Mouse (Mus musculus): Measurements from ENCODE around the gene Junb. TPM values are rescaled to one million over a fixed set of nuclear protein-coding genes. Genes with fewer than 3 reads are reported as not detected.

Gene Junb
- polyA plus RNA-seq, 1 experiment from 2014 or later = 7.5 TPM

DNA sequence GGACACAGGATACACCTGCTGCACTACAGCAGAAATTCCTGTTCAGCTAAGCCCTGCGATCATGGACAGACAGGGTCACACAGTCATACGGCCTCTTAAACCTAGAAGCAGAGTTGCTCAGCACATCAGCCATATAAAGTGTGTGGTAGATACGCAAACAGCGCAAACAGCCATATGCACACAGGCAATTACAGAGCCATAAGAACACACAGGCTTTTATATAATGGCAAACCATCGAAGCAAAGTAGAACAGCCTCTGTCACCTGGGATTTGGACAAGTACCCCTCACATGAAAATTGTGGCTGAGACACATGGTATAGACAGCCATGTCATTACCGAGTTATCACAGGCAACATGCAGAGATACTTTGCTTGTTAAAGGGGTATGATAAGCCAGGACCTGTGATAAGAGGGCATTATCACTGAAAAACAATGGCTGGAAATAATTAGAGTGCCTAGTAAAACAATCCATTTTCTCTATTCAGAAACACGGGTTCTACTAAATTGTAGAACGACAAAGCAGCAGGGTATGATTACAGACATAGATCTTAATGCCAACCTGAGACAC is 7.9 kb upstream of the Junb start:
- Histone ChIP-seq H3K9ac (peak overlapping the region; percentile 44; the same call in 1 of the 2 replicates), H3K9me3 (replicated peaks) (no peaks in the 10 kb centered on the region), H3K4me1 (peaks cover 41% of the 10 kb centered on the region), H3K4me2 (replicated peaks) (peak overlapping the region; percentile 94), H3K4me3 (peak overlapping the region; percentile 44; the same call in 1 of the 2 replicates), H3K36me3 (no peaks in the 10 kb centered on the region), H3K27ac (no peak overlapping the region), H3K27me3 (peaks cover 66% of the 10 kb centered on the region)
- WGBS = 41% methylated on average over 8 of the region's 8 CpGs
- no peak for ATAC-seq (ENCODE audit: low FRiP score)

DNA sequence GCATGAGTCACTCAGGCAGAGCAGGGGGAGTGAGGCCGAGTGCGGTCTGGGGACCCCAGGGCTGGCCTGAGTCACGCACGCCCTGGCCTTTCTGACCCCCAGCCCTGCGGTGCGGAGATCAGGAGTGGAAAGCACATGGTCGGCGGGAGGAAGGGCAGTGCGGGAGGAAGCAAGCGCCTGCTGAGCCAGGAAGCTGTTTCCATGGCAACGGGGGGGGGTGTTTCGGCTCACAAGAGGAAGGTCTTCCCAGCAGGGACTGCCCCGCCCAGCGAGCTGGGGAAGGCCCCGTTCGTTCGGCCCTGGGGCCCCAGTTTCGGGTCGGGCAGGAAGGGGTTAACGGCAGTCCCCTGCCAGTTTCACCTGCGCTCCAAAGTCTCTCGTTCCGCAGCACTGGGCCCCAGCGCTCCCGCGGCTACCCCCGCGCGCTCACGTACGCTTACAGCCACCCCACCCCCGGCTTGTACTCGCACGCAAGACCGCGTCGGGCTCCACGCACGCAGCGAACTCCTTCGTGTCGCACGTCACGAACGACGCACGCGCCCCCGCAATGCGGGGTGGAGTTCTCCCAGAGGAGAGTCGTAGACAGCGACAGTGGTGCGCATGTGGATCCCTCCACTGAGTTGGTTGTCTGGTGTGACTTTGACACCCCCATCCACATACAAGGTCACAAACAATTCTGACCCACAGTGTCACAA is 7.3 kb upstream of the Junb start:
- Histone ChIP-seq H3K27me3 (peaks cover 71% of the 10 kb centered on the region), H3K4me1 (peaks cover 43% of the 10 kb centered on the region), H3K4me2 (replicated peaks) (peak overlapping the region; percentile 94), H3K9me3 (replicated peaks) (no peaks in the 10 kb centered on the region), H3K36me3 (no peaks in the 10 kb centered on the region), H3K4me3 (peak overlapping the region; percentile 44), H3K9ac (peak overlapping the region; percentile 44), H3K27ac (no peak overlapping the region)
- no peak for ATAC-seq (ENCODE audit: low FRiP score)
- WGBS = under 1% methylated on average over 50 of the region's 53 CpGs

DNA sequence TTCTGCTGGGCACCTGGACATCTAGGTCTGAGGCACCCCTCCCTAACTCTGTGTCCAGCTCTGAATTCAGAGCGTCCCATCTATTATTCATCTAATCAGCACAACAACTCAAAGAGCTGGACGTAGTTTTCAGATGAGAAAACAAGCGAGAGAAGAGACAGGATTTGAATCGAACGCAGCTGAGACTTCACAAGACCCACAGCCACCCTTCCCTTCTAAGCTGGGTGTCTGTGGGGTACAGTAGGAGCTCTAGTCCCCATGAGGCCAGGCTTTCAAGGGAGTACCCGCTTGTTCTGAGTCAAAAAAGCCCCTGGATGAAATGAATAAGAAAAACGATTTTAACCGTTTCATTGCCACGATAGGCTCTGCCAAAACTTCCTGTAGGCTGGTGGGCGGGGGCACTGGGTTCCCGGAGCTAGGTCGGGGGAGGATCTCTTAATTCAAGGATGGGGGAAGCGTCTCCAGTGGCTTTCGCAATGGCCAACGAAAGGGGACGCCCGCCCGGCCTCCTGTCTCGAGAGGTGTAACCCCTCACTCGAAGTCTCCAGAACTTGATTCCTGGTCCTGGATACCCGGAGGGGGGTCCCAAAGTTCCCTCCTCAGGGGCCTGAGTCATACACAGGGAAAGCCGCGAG is 6.6 kb upstream of the Junb start:
- Histone ChIP-seq H3K9me3 (replicated peaks) (no peaks in the 10 kb centered on the region), H3K27ac (peak overlapping the region; percentile 48), H3K27me3 (peaks cover 75% of the 10 kb centered on the region), H3K4me1 (peaks cover 47% of the 10 kb centered on the region), H3K4me3 (peak overlapping the region; percentile 44), H3K9ac (peak overlapping the region; percentile 44), H3K36me3 (no peaks in the 10 kb centered on the region), H3K4me2 (replicated peaks) (peak overlapping the region; percentile 94)
- ATAC-seq (ENCODE audit: low FRiP score) = no peak
- WGBS = 1% methylated on average over 23 of the region's 23 CpGs

- Histone ChIP-seq H3K27ac (peak overlapping the region; percentile 48), H3K4me1 (peaks cover 52% of the 10 kb centered on the region), H3K4me3 (peak overlapping the region; percentile 44; the same call in 1 of the 2 replicates)
Measured at GRCm38 (mm10) chr8:84984294-84985048, 6.0 kb upstream of the Junb start.

DNA sequence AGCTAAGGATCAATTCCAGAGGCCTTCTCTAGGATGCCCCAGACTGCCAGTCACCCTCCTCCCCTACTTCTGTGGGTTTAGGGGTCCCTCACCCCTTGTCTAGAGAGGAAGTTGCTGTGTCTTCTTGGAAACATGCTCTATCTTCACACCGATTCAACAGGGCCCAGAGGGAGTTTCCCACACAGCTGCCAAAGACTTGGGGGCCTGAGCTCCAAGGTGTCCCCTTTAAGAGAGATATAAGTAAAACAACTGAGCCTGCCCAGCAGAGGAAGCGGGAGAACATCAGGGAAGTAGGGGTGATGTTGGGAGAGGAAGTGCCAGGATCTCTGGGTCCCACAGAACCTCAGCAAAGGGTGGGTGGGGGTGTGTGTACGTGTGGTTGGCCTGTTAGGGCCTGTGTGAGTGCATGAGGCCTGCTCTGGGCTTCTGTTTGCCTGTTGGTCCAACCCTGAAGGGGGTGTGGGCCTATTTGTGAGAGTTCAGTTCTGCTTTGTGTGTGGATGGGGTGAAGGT is 4.0 kb upstream of the Junb start:
- Histone ChIP-seq H3K27me3 (peaks cover 85% of the 10 kb centered on the region), H3K4me3 (no peak overlapping the region), H3K27ac (no peak overlapping the region), H3K36me3 (no peaks in the 10 kb centered on the region), H3K9ac (no peak overlapping the region), H3K9me3 (replicated peaks) (no peaks in the 10 kb centered on the region), H3K4me2 (replicated peaks) (no peak overlapping the region), H3K4me1 (peaks cover 67% of the 10 kb centered on the region)
- WGBS = 71% methylated on average over 3 of the region's 3 CpGs
- no peak for ATAC-seq (ENCODE audit: low FRiP score)

More at GRCm38 (mm10) chr8:84984294-84985048, 6.0 kb upstream of the Junb start:
- Histone ChIP-seq H3K36me3 (no peaks in the 10 kb centered on the region), H3K27me3 (peaks cover 80% of the 10 kb centered on the region), H3K4me2 (replicated peaks) (peak overlapping the region; percentile 94), H3K9ac (0 out of 2 replicates have a peak overlapping the region, but pooled peaks have one; percentile 23), H3K9me3 (replicated peaks) (no peaks in the 10 kb centered on the region)
- 13% methylated on average over 16 of the region's 16 CpGs for WGBS
- ATAC-seq (ENCODE audit: low FRiP score) = no peak

GRCm38 (mm10) chr8:84981644-84982498 is 3.4 kb upstream of the Junb start:
- 73% methylated on average over 15 of the region's 15 CpGs for WGBS
- H3K36me3 ChIP-seq = no peaks in the 10 kb centered on the region
- no peak overlapping the region for H3K9ac ChIP-seq
- H3K27me3 ChIP-seq = peaks cover 85% of the 10 kb centered on the region
- H3K4me3 ChIP-seq = no peak overlapping the region
- 0 out of 2 replicates have a peak overlapping the region, but pooled peaks have one; percentile 23 for H3K27ac ChIP-seq
- H3K9me3 ChIP-seq (replicated peaks) = no peaks in the 10 kb centered on the region
- peaks cover 74% of the 10 kb centered on the region for H3K4me1 ChIP-seq
- H3K4me2 ChIP-seq (replicated peaks) = no peak overlapping the region
- no peak for ATAC-seq (ENCODE audit: low FRiP score)

DNA sequence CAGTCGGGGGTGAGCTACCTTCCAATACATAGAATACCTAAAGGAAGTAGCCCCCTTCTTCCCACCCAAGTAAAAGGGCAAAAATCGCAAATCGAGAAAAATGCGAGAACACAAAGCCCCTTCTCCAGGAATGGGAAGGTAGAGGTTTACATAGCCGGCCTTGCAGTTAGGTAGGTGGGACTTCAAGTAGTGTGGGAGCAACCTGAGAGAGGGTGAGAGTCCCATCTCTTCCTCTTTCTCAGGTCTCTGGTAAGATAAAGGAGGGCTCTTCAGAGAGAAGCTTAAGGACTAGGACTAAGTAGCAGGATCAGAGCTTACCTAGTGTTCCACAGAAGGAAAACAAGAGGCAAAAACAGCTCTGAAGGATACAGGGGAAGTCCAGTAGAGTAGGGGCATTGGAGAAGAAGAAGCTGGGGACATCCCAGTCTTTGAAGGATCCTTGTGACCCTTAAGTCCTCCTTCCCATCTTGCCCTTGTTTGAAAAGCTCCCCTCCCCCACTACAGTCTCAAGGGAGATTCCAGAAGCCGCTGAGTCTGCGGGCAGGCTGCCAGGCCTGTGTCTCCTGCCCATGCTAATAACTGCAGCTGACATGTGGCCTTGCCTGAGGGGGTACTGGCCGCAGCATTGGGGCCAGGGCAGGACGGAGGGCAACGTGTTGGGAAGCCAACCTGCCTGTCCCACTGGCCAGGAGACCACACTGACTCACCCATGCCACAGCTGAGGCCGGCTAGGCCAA is 2.3 kb upstream of the Junb start:
- Histone ChIP-seq H3K4me1 (peaks cover 79% of the 10 kb centered on the region), H3K27ac (peak overlapping the region; percentile 30)
- 36% methylated on average over 11 of the region's 11 CpGs for WGBS

GRCm38 (mm10) chr8:84979599-84980421 is 1.3 kb upstream of the Junb start:
- peak overlapping the region; percentile 30; the same call in 1 of the 2 replicates for H3K27ac ChIP-seq
- peak; percentile 14; the same call in 1 of the 2 replicates for ATAC-seq (ENCODE audit: low FRiP score)
- H3K4me2 ChIP-seq (replicated peaks) = peak overlapping the region; percentile 95
- WGBS = 3% methylated on average over 32 of the region's 42 CpGs
- no peaks in the 10 kb centered on the region for H3K9me3 ChIP-seq (replicated peaks)
- H3K9ac ChIP-seq = peak overlapping the region; percentile 24
- peaks cover 66% of the 10 kb centered on the region for H3K27me3 ChIP-seq
- peak overlapping the region; percentile 30 for H3K4me3 ChIP-seq
- H3K36me3 ChIP-seq = no peaks in the 10 kb centered on the region
- H3K4me1 ChIP-seq = peaks cover 73% of the 10 kb centered on the region

More for the DNA sequence above, 2.3 kb upstream of the Junb start:
- Histone ChIP-seq H3K4me2 (replicated peaks) (peak overlapping the region; percentile 95), H3K36me3 (no peaks in the 10 kb centered on the region), H3K9me3 (replicated peaks) (no peaks in the 10 kb centered on the region), H3K27me3 (peaks cover 75% of the 10 kb centered on the region), H3K4me3 (0 out of 2 replicates have a peak overlapping the region, but pooled peaks have one; percentile 6), H3K9ac (0 out of 2 replicates have a peak overlapping the region, but pooled peaks have one; percentile 6)
- no peak for ATAC-seq (ENCODE audit: low FRiP score)

- Histone ChIP-seq H3K27me3 (peaks cover 53% of the 10 kb centered on the region), H3K36me3 (peaks cover 17% of the 10 kb centered on the region), H3K4me2 (replicated peaks) (peak overlapping the region; percentile 95), H3K27ac (peak overlapping the region; percentile 48), H3K4me1 (peaks cover 64% of the 10 kb centered on the region), H3K4me3 (peak overlapping the region; percentile 48), H3K9me3 (replicated peaks) (no peaks in the 10 kb centered on the region), H3K9ac (peak overlapping the region; percentile 63)
- WGBS = 2% methylated on average over 69 of the region's 70 CpGs
- no peak for ATAC-seq (ENCODE audit: low FRiP score)
Measured at GRCm38 (mm10) chr8:84977435-84978247, 877 bp downstream of the Junb start.

Measured in hindbrain, embryonic 12.5 days (tissue).